In genomic region chr2:27802493-27802892, GRCm38 (mm10) we compare ENCODE assay signal across 8 mouse cellular contexts.
DNase-seq lines count a peak whose midpoint lies in the region; ATAC-seq lines count a peak whose summit lies in the region.

No protein-coding gene starts in this region.

- no peak overlapping the region for H3K27ac ChIP-seq in hindbrain, embryonic 13.5 days

- DNase-seq in layer of hippocampus, adult 8-10 months (ENCODE audit: low spot score in 2 of 2), result peak; percentile 12 to 22
- DNase-seq in layer of hippocampus, adult 9-10 months (ENCODE audit: low spot score), result no peak
- DNase-seq in adrenal gland, postnatal 36 days, result peak; percentile 74 to 79
- DNase-seq in heart, adult 9 months (ENCODE audit: low spot score in 2 of 2), result peak; percentile 69 to 70
- peak; percentile 37 to 73 for DNase-seq in left cerebral cortex, postnatal 25 days (ENCODE audit: low spot score in 2 of 2)
- DNase-seq in skeletal muscle tissue, adult 2 months (ENCODE audit: low read depth, low spot score), result peak; percentile 48
- no peak for DNase-seq in thymus, postnatal 0 days (ENCODE audit: low spot score)

- no peak for ATAC-seq in hindbrain, embryonic 13.5 days (ENCODE audit: low FRiP score)

- no peak overlapping the region for H3K4me2 ChIP-seq in hindbrain, embryonic 13.5 days

- no peaks in the 10 kb centered on the region for H3K36me3 ChIP-seq in hindbrain, embryonic 13.5 days

- H3K4me1 ChIP-seq in hindbrain, embryonic 13.5 days (replicated peaks), result 0 out of 2 replicates have a peak, but pooled peaks cover 6% of the 10 kb centered on the region

- no peaks in the 10 kb centered on the region for H3K9me3 ChIP-seq in hindbrain, embryonic 13.5 days

- no peak overlapping the region for H3K4me3 ChIP-seq in hindbrain, embryonic 13.5 days

- intact Hi-C loops in left cerebral cortex, postnatal 25 days (cut with DNase I), result no loop called here

- 30% methylated on average over 9 of the region's 9 CpGs for WGBS in hindbrain, embryonic 13.5 days

- no peak overlapping the region; the same call in 1 of the 2 replicates for H3K9ac ChIP-seq in hindbrain, embryonic 13.5 days

- no peaks in the 10 kb centered on the region for H3K27me3 ChIP-seq in hindbrain, embryonic 13.5 days

Comparison
In these comparisons a context has a peak if more than half of its experiments do, and no peak if none do; other contexts are left out.
1. DNase-seq: peak in layer of hippocampus, adult 8-10 months (2 of 2), adrenal gland, postnatal 36 days (2 of 2), heart, adult 9 months (2 of 2), left cerebral cortex, postnatal 25 days (2 of 2) and skeletal muscle tissue, adult 2 months (single experiment); none in layer of hippocampus, adult 9-10 months (single experiment) and thymus, postnatal 0 days (single experiment).